16 mouse cellular contexts compared by ENCODE assay signal in the genomic region with DNA sequence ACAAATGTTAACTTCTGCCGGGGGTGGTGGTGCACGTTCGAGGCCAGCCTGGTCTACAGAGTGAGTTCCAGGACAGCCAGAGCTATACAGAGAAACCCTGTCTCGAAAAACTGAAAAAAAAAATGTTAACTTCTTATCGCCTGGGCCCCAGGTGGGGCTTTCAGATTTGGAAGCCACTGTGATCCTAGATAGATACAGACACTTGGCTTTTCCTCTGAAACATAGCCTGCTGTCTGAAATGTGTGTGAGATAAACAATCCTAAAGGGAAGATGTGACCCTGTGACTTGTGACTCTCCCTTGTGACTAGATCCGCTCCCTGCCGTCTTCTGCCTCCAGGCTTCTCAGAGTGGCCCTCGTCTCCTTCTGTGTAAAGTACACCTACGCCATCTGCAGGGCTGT. TPM values are rescaled to one million over a fixed set of nuclear protein-coding genes. Genes with fewer than 3 reads are reported as not detected.
"Had no signal": no experiment of that assay in that cellular context is flagged by ENCODE, and none has a peak within 500 bp of the region (broad histone marks: within the 10 kb centered on the region; RNA-seq: fewer than 3 reads in every experiment).

No protein-coding gene starts in this region.

- H3K27ac ChIP-seq: intestine, embryonic 15.5 days; kidney, embryonic 15.5 days; left cerebral cortex, adult 2 months; limb, embryonic 10.5 days; midbrain, embryonic 12.5 days had no signal

- ATAC-seq: intestine, embryonic 15.5 days; midbrain, embryonic 16.5 days had no signal

- DNase-seq: kidney, adult 18-20 months; kidney, postnatal 14 days; lung, adult 18-20 months; lung, postnatal 36 days; right cerebral cortex, postnatal 4 days; spleen, adult 18-20 months; thymus, adult 2 months; thymus, postnatal 25 days had no signal

- H3K9me3 ChIP-seq: intestine, embryonic 15.5 days; kidney, embryonic 15.5 days; limb, embryonic 10.5 days; megakaryocyte, embryonic 14.5 days; midbrain, embryonic 12.5 days had no signal

- H3K9ac ChIP-seq: intestine, embryonic 15.5 days; kidney, embryonic 15.5 days; midbrain, embryonic 12.5 days had no signal

- H3K27me3 ChIP-seq: intestine, embryonic 15.5 days; kidney, embryonic 15.5 days; megakaryocyte, embryonic 14.5 days; midbrain, embryonic 12.5 days had no signal

- H3K4me3 ChIP-seq: intestine, embryonic 15.5 days; kidney, embryonic 15.5 days; left cerebral cortex, adult 2 months; limb, embryonic 10.5 days; megakaryocyte, embryonic 14.5 days; midbrain, embryonic 12.5 days had no signal

- H3K4me2 ChIP-seq: intestine, embryonic 15.5 days; kidney, embryonic 15.5 days; midbrain, embryonic 12.5 days had no signal

RNA-seq across cellular contexts. Expression of a gene that starts 47.3 kb away (rescaled TPM):
- total RNA-seq: layer of hippocampus, postnatal 25 days; left cerebral cortex, adult 2 months had no signal
